Mouse (Mus musculus): Measurements from ENCODE around the gene Hs3st4.

GRCm38 (mm10) chr7:124184693-124185092 is 202.0 kb downstream of the Hs3st4 start:
- TF ChIP-seq CTCF (conservative IDR thresholded peaks at IDR 0.05; ENCODE audit: insufficient read depth, insufficient read length, low read depth, low read length) (no peak), POLR2A (IDR thresholded peaks at IDR 0.05; ENCODE audit: low read depth, low read length) (no peak)
